Mouse (Mus musculus): ENCODE measurements around the gene Hmgcs1. TPM values are rescaled to one million over a fixed set of nuclear protein-coding genes. Genes with fewer than 3 reads are reported as not detected.

Gene Hmgcs1
- polyA plus RNA-seq (2015; fragmentation: Nextera tagmentation; extraction: Ambion mirVana), result 72.0 and 79.0 TPM in 2 replicates

DNA sequence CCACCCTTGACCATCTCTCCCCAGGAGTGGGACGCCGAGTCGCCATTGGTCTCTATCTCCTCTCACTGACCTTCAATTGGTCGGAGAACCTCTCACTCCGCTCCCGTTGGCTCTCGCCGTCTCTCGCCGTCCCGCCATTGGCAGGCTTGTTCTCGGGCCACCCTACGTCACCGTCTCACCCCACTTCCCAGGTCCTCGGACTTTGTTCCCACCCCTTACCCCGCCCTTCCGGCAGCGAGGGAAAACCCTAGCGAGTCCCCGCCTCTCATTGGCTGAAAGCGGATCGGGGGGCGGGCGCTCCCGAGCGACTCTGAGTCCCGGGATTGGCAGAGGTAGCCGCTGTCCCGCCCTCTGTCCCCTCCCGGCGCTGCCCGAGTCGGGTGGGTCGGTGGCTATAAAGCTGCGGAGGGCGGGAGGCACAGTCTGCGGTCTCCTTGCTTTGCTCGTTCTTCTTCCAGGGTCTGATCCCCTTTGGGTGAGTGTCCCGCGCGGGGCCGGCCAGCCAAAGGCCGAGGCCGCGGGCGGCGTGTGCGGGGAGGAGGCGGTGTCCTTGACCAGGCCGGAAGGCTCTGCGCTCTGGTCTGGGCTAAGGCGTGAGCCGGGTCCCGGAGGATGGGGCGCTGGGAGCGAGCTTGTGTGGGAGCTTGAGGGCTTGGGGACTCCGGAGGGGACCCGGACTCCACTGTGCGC, at the start of gene Hmgcs1:
Hmgcs1 (plus strand) TSS at position 341 of the 690 bp plus-strand sequence.
- 1% methylated on average over 59 of the region's 59 CpGs for WGBS
- ATAC-seq (replicated peaks; ENCODE audit: extremely low read depth, insufficient read depth, low FRiP score), result peak; percentile 99
- H3K27me3 ChIP-seq (ENCODE audit: control insufficient read depth, insufficient read depth, low read length), result no peaks in the 10 kb centered on the region
- peak within 1 kb of the TSS; percentile 67 for H3K4me2 ChIP-seq (ENCODE audit: low read depth, low read length)
- H3K27ac ChIP-seq (ENCODE audit: low read length), result peak within 1 kb of the TSS; percentile 98
- peak within 1 kb of the TSS; percentile 86 for H3K4me3 ChIP-seq (ENCODE audit: low read length)
- H3K9me3 ChIP-seq (replicated peaks; ENCODE audit: control insufficient read depth, low read length), result no peaks in the 10 kb centered on the region
- H3K36me3 ChIP-seq (ENCODE audit: control insufficient read depth, insufficient read depth), result peaks cover 2% of the 10 kb centered on the region; the same call in 1 of the 2 replicates
- peaks cover 12% of the 10 kb centered on the region for H3K4me1 ChIP-seq (ENCODE audit: control insufficient read depth, insufficient read depth, low read length)
- H3K9ac ChIP-seq (ENCODE audit: low read length), result peak within 1 kb of the TSS; percentile 93

- 31% methylated on average over 4 of the region's 4 CpGs for WGBS
- no peak overlapping the region for H3K4me3 ChIP-seq (ENCODE audit: low read length)
- no peaks in the 10 kb centered on the region; the same call in 1 of the 2 replicates for H3K27me3 ChIP-seq (ENCODE audit: control insufficient read depth, insufficient read depth, low read length)
- no peaks in the 10 kb centered on the region for H3K4me1 ChIP-seq (ENCODE audit: control insufficient read depth, insufficient read depth, low read length)
- H3K9me3 ChIP-seq (replicated peaks; ENCODE audit: control insufficient read depth, low read length), result no peaks in the 10 kb centered on the region
- H3K9ac ChIP-seq (ENCODE audit: low read length), result no peak overlapping the region
- H3K4me2 ChIP-seq (ENCODE audit: low read depth, low read length), result no peak overlapping the region
- H3K27ac ChIP-seq (ENCODE audit: low read length), result no peak overlapping the region
- no peaks in the 10 kb centered on the region for H3K36me3 ChIP-seq (ENCODE audit: control insufficient read depth, insufficient read depth)
- ATAC-seq (replicated peaks; ENCODE audit: extremely low read depth, insufficient read depth, low FRiP score), result no peak
Observed at GRCm38 (mm10) chr13:119640504-119640903, 49.7 kb upstream of the Hmgcs1 start.

- H3K9ac ChIP-seq (ENCODE audit: low read length), result no peak overlapping the region
- no peak for ATAC-seq (replicated peaks; ENCODE audit: extremely low read depth, insufficient read depth, low FRiP score)
Observed at GRCm38 (mm10) chr13:119641145-119641544, 49.0 kb upstream of the Hmgcs1 start.

GRCm38 (mm10) chr13:119644769-119645168, 45.4 kb upstream of the Hmgcs1 start:
- no peak for ATAC-seq (replicated peaks; ENCODE audit: extremely low read depth, insufficient read depth, low FRiP score)
- WGBS, result 63% methylated on average over 5 of the region's 5 CpGs
- H3K9ac ChIP-seq (ENCODE audit: low read length), result no peak overlapping the region

More at GRCm38 (mm10) chr13:119641145-119641544, 49.0 kb upstream of the Hmgcs1 start:
- no peak overlapping the region for H3K4me3 ChIP-seq (ENCODE audit: low read length)
- no peak overlapping the region for H3K27ac ChIP-seq (ENCODE audit: low read length)
- 67% methylated on average over 7 of the region's 7 CpGs for WGBS
- no peaks in the 10 kb centered on the region for H3K9me3 ChIP-seq (replicated peaks; ENCODE audit: control insufficient read depth, low read length)
- H3K27me3 ChIP-seq (ENCODE audit: control insufficient read depth, insufficient read depth, low read length), result no peaks in the 10 kb centered on the region
- H3K4me1 ChIP-seq (ENCODE audit: control insufficient read depth, insufficient read depth, low read length), result no peaks in the 10 kb centered on the region
- no peak overlapping the region for H3K4me2 ChIP-seq (ENCODE audit: low read depth, low read length)
- H3K36me3 ChIP-seq (ENCODE audit: control insufficient read depth, insufficient read depth), result no peaks in the 10 kb centered on the region

GRCm38 (mm10) chr13:119646511-119646910, 43.7 kb upstream of the Hmgcs1 start:
- Histone ChIP-seq H3K9ac (ENCODE audit: low read length) (no peak overlapping the region), H3K27ac (ENCODE audit: low read length) (no peak overlapping the region), H3K4me3 (ENCODE audit: low read length) (no peak overlapping the region), H3K4me1 (ENCODE audit: control insufficient read depth, insufficient read depth, low read length) (no peaks in the 10 kb centered on the region), H3K27me3 (ENCODE audit: control insufficient read depth, insufficient read depth, low read length) (no peaks in the 10 kb centered on the region), H3K36me3 (ENCODE audit: control insufficient read depth, insufficient read depth) (no peaks in the 10 kb centered on the region), H3K9me3 (replicated peaks; ENCODE audit: control insufficient read depth, low read length) (no peaks in the 10 kb centered on the region), H3K4me2 (ENCODE audit: low read depth, low read length) (no peak overlapping the region)
- 74% methylated on average over 1 of the region's 1 CpGs for WGBS
- ATAC-seq (replicated peaks; ENCODE audit: extremely low read depth, insufficient read depth, low FRiP score), result no peak

More at GRCm38 (mm10) chr13:119644769-119645168, 45.4 kb upstream of the Hmgcs1 start:
- Histone ChIP-seq H3K27me3 (ENCODE audit: control insufficient read depth, insufficient read depth, low read length) (no peaks in the 10 kb centered on the region), H3K27ac (ENCODE audit: low read length) (no peak overlapping the region), H3K4me2 (ENCODE audit: low read depth, low read length) (no peak overlapping the region), H3K9me3 (replicated peaks; ENCODE audit: control insufficient read depth, low read length) (no peaks in the 10 kb centered on the region), H3K36me3 (ENCODE audit: control insufficient read depth, insufficient read depth) (no peaks in the 10 kb centered on the region), H3K4me3 (ENCODE audit: low read length) (no peak overlapping the region), H3K4me1 (ENCODE audit: control insufficient read depth, insufficient read depth, low read length) (no peaks in the 10 kb centered on the region)

- H3K9me3 ChIP-seq (replicated peaks; ENCODE audit: control insufficient read depth, low read length), result no peaks in the 10 kb centered on the region
- ATAC-seq (replicated peaks; ENCODE audit: extremely low read depth, insufficient read depth, low FRiP score), result no peak
- no peak overlapping the region for H3K4me3 ChIP-seq (ENCODE audit: low read length)
- H3K36me3 ChIP-seq (ENCODE audit: control insufficient read depth, insufficient read depth), result no peaks in the 10 kb centered on the region
- H3K27ac ChIP-seq (ENCODE audit: low read length), result no peak overlapping the region
- WGBS, result 54% methylated on average over 15 of the region's 15 CpGs
- H3K9ac ChIP-seq (ENCODE audit: low read length), result no peak overlapping the region
- no peaks in the 10 kb centered on the region for H3K27me3 ChIP-seq (ENCODE audit: control insufficient read depth, insufficient read depth, low read length)
- no peak overlapping the region for H3K4me2 ChIP-seq (ENCODE audit: low read depth, low read length)
- H3K4me1 ChIP-seq (ENCODE audit: control insufficient read depth, insufficient read depth, low read length), result no peaks in the 10 kb centered on the region
Observed at GRCm38 (mm10) chr13:119648891-119649698, 41.1 kb upstream of the Hmgcs1 start.

DNA sequence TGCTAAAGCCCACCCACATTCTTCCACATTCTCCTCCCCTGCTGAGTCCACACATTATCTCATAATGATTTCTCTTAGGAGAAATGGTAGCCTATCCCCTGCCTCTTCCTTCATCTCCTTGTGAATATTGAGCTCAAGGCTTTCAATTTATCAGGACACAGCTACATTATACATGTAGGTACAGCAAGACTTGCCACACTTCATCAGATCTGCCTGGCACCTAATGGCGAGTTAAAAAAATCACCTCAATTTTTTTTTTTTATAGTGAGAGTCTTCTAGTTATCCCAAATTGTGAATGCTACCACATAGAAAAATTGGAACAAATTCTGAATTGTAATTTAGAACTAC, 40.5 kb upstream of the Hmgcs1 start:
- H3K27me3 ChIP-seq (ENCODE audit: control insufficient read depth, insufficient read depth, low read length), result no peaks in the 10 kb centered on the region
- no peak overlapping the region for H3K27ac ChIP-seq (ENCODE audit: low read length)
- 62% methylated on average over 1 of the region's 1 CpGs for WGBS
- H3K4me2 ChIP-seq (ENCODE audit: low read depth, low read length), result no peak overlapping the region
- no peak for ATAC-seq (replicated peaks; ENCODE audit: extremely low read depth, insufficient read depth, low FRiP score)
- no peak overlapping the region for H3K9ac ChIP-seq (ENCODE audit: low read length)
- H3K36me3 ChIP-seq (ENCODE audit: control insufficient read depth, insufficient read depth), result no peaks in the 10 kb centered on the region
- no peaks in the 10 kb centered on the region for H3K4me1 ChIP-seq (ENCODE audit: control insufficient read depth, insufficient read depth, low read length)
- no peak overlapping the region for H3K4me3 ChIP-seq (ENCODE audit: low read length)
- no peaks in the 10 kb centered on the region for H3K9me3 ChIP-seq (replicated peaks; ENCODE audit: control insufficient read depth, low read length)

GRCm38 (mm10) chr13:119654734-119655133, 35.4 kb upstream of the Hmgcs1 start:
- WGBS, result 74% methylated on average over 2 of the region's 2 CpGs
- Histone ChIP-seq H3K4me1 (ENCODE audit: control insufficient read depth, insufficient read depth, low read length) (no peaks in the 10 kb centered on the region), H3K27me3 (ENCODE audit: control insufficient read depth, insufficient read depth, low read length) (no peaks in the 10 kb centered on the region), H3K4me3 (ENCODE audit: low read length) (no peak overlapping the region), H3K9me3 (replicated peaks; ENCODE audit: control insufficient read depth, low read length) (no peaks in the 10 kb centered on the region), H3K9ac (ENCODE audit: low read length) (no peak overlapping the region), H3K36me3 (ENCODE audit: control insufficient read depth, insufficient read depth) (no peaks in the 10 kb centered on the region), H3K27ac (ENCODE audit: low read length) (no peak overlapping the region), H3K4me2 (ENCODE audit: low read depth, low read length) (no peak overlapping the region)
- ATAC-seq (replicated peaks; ENCODE audit: extremely low read depth, insufficient read depth, low FRiP score), result no peak

- 63% methylated on average over 2 of the region's 2 CpGs for WGBS
- Histone ChIP-seq H3K4me2 (ENCODE audit: low read depth, low read length) (no peak overlapping the region), H3K4me1 (ENCODE audit: control insufficient read depth, insufficient read depth, low read length) (no peaks in the 10 kb centered on the region), H3K4me3 (ENCODE audit: low read length) (no peak overlapping the region), H3K9ac (ENCODE audit: low read length) (no peak overlapping the region), H3K27me3 (ENCODE audit: control insufficient read depth, insufficient read depth, low read length) (no peaks in the 10 kb centered on the region), H3K9me3 (replicated peaks; ENCODE audit: control insufficient read depth, low read length) (no peaks in the 10 kb centered on the region), H3K36me3 (ENCODE audit: control insufficient read depth, insufficient read depth) (no peaks in the 10 kb centered on the region), H3K27ac (ENCODE audit: low read length) (no peak overlapping the region)
- no peak for ATAC-seq (replicated peaks; ENCODE audit: extremely low read depth, insufficient read depth, low FRiP score)
Observed at GRCm38 (mm10) chr13:119656246-119656645, 33.9 kb upstream of the Hmgcs1 start.
